Mouse (Mus musculus): ENCODE results near the gene St3gal3. TPM values are rescaled to one million over a fixed set of nuclear protein-coding genes. Genes with fewer than 3 reads are reported as not detected.

Gene St3gal3
- total and polyA plus RNA-seq, 3 experiments: 16.4 to 23.3 TPM; not detected in 1

GRCm38 (mm10) chr4:118070255-118071234 is 64.2 kb downstream of the St3gal3 start:
- Histone ChIP-seq H3K9me3 (replicated peaks; ENCODE audit: insufficient read depth, low read length) (no peaks in the 10 kb centered on the region), H3K36me3 (ENCODE audit: control insufficient read depth in 1 of 2, insufficient read depth in 2 of 2, low read length in 2 of 2) (no peaks in the 10 kb centered on the region; a peak in 1 of 4 replicates), H3K4me3 (ENCODE audit: control insufficient read depth in 1 of 2, insufficient read depth in 1 of 2, low read depth in 2 of 2, low read length in 2 of 2) (no peak overlapping the region), H3K9ac (ENCODE audit: control insufficient read depth, low read depth, low read length, poor library complexity, severe bottlenecking) (no peak overlapping the region), H3K4me1 (ENCODE audit: control insufficient read depth in 1 of 2, insufficient read depth in 2 of 2, low read length in 2 of 2) (no peaks in the 10 kb centered on the region), H3K79me2 (ENCODE audit: control insufficient read depth, insufficient read depth, low read length, poor library complexity) (no peaks in the 10 kb centered on the region), H3K27ac (ENCODE audit: control insufficient read depth, low read depth, low read length) (no peak overlapping the region), H3K27me3 (ENCODE audit: control insufficient read depth in 1 of 2, insufficient read depth in 2 of 2, low read length in 2 of 2) (no peaks in the 10 kb centered on the region)
- TF ChIP-seq NRF1 (IDR thresholded peaks at IDR 0.05; ENCODE audit: insufficient read depth, low read depth, low read length, poor library complexity, severe bottlenecking) (no peak), MAX (IDR thresholded peaks at IDR 0.05; ENCODE audit: low read length) (no peak), EP300 (IDR thresholded peaks at IDR 0.05; ENCODE audit: low read depth in 1 of 2, low read length in 2 of 2) (no peak), USF2 (IDR thresholded peaks at IDR 0.05; ENCODE audit: borderline replicate concordance in 1 of 2, insufficient read depth in 1 of 2, low read depth in 1 of 2, low read length in 2 of 2) (no peak), RCOR1 (IDR thresholded peaks at IDR 0.05; ENCODE audit: low read depth, low read length) (no peak), KAT2A (conservative IDR thresholded peaks at IDR 0.05; ENCODE audit: low read depth, low read length) (no peak), USF1 (IDR thresholded peaks at IDR 0.05; ENCODE audit: low read depth, low read length) (no peak), TCF12 (IDR thresholded peaks at IDR 0.05; ENCODE audit: low read depth, low read length) (no peak), CHD2 (IDR thresholded peaks at IDR 0.05; ENCODE audit: low read length) (no peak), GABPA (IDR thresholded peaks at IDR 0.05; ENCODE audit: low read depth, low read length) (no peak), HCFC1 (IDR thresholded peaks at IDR 0.05; ENCODE audit: low read depth, low read length) (no peak), NELFE (IDR thresholded peaks at IDR 0.05; ENCODE audit: low read depth, low read length) (no peak), MAZ (IDR thresholded peaks at IDR 0.05; ENCODE audit: low read depth, low read length) (no peak), ZNF384 (IDR thresholded peaks at IDR 0.05; ENCODE audit: low read depth, low read length) (no peak), SIN3A (IDR thresholded peaks at IDR 0.05; ENCODE audit: low read length) (no peak)
- DNase-seq (ENCODE audit: low read depth, low spot score): no peak

- peak; percentile 36 for DNase-seq (ENCODE audit: low read depth, low spot score)
- H3K4me3 ChIP-seq (ENCODE audit: control insufficient read depth in 1 of 2, insufficient read depth in 1 of 2, low read depth in 2 of 2, low read length in 2 of 2): no peak overlapping the region
- peaks cover 7 to 14% of the 10 kb centered on the region in 2 experiments for H3K4me1 ChIP-seq (ENCODE audit: control insufficient read depth in 1 of 2, insufficient read depth in 2 of 2, low read length in 2 of 2)
- no peak overlapping the region; the same call in 1 of the 2 replicates for H3K27ac ChIP-seq (ENCODE audit: control insufficient read depth, low read depth, low read length)
- no peak for TF ChIP-seq NRF1 (IDR thresholded peaks at IDR 0.05; ENCODE audit: insufficient read depth, low read depth, low read length, poor library complexity, severe bottlenecking)
- TF ChIP-seq RAD21 (IDR thresholded peaks at IDR 0.05; ENCODE audit: low read depth, low read length): no peak
- TF ChIP-seq RCOR1 (IDR thresholded peaks at IDR 0.05; ENCODE audit: low read depth, low read length): no peak
- TF ChIP-seq USF2 (IDR thresholded peaks at IDR 0.05; ENCODE audit: borderline replicate concordance in 1 of 2, insufficient read depth in 1 of 2, low read depth in 1 of 2, low read length in 2 of 2): no peak
- H3K79me2 ChIP-seq (ENCODE audit: control insufficient read depth, insufficient read depth, low read length, poor library complexity): no peaks in the 10 kb centered on the region
- H3K27me3 ChIP-seq (ENCODE audit: control insufficient read depth in 1 of 2, insufficient read depth in 2 of 2, low read length in 2 of 2): no peaks in the 10 kb centered on the region
- H3K9me3 ChIP-seq (replicated peaks; ENCODE audit: insufficient read depth, low read length): no peaks in the 10 kb centered on the region
- no peak overlapping the region for H3K9ac ChIP-seq (ENCODE audit: control insufficient read depth, low read depth, low read length, poor library complexity, severe bottlenecking)
- H3K36me3 ChIP-seq (ENCODE audit: control insufficient read depth in 1 of 2, insufficient read depth in 2 of 2, low read length in 2 of 2): peaks cover 3 to 16% of the 10 kb centered on the region in 2 experiments; a peak in 3 of 4 replicates
Measured at GRCm38 (mm10) chr4:118061809-118062463, 72.8 kb downstream of the St3gal3 start.
